Mouse (Mus musculus): ENCODE data around the gene Gnaq. TPM values are rescaled to one million over a fixed set of nuclear protein-coding genes. Genes with fewer than 3 reads are reported as not detected.

Gene Gnaq
- total RNA-seq, 1 experiment, result 17.8 TPM

DNA sequence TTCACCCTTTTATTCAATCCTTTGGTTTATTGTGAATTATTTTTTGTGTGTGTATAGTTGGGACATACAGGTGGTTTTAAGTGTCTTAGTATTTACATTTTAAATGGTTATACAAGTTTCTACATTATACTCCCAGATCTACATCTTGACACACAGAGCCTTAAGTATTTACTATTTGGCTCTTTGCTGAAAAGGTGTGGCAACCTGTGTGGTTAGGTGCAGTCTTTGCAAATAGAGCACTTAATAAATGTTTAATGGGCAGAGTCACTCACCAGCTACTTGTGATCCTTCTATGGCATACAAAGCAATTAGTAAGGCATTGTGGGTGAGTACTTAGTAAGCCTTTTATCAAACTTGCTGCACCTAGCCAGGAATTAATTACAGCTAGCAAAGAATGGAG, 278.7 kb downstream of the Gnaq start:
- H3K4me1 ChIP-seq (ENCODE audit: control insufficient read depth in 2 of 2, insufficient read depth in 2 of 2, low read length in 2 of 2, poor library complexity in 1 of 2), result no peaks in the 10 kb centered on the region
- no peak overlapping the region for H3K9ac ChIP-seq (ENCODE audit: insufficient read depth, low read depth, low read length, poor library complexity, severe bottlenecking)
- no peak overlapping the region for H3K4me3 ChIP-seq (ENCODE audit: insufficient read depth in 1 of 2, low read depth in 1 of 2, low read length in 2 of 2, poor library complexity in 1 of 2, severe bottlenecking in 1 of 2)
- in situ Hi-C loops (cut with MboI; ENCODE audit: low sequenced_read_pairs in 2 of 2, unreplicated experiment in 2 of 2), result no loop called here
- H3K36me3 ChIP-seq (ENCODE audit: control insufficient read depth, insufficient read depth, low read length, poor library complexity, severe bottlenecking), result no peaks in the 10 kb centered on the region
- DNase-seq (ENCODE audit: low read depth, low spot score), result no peak
- no peaks in the 10 kb centered on the region for H3K9me3 ChIP-seq (ENCODE audit: control insufficient read depth, insufficient read depth, low read depth, low read length)
- TF ChIP-seq CHD2 (IDR thresholded peaks at IDR 0.05; ENCODE audit: low read depth, low read length) (no peak), HCFC1 (IDR thresholded peaks at IDR 0.05; ENCODE audit: borderline replicate concordance, insufficient read depth, low read length) (no peak), ZC3H11A (IDR thresholded peaks at IDR 0.05; ENCODE audit: borderline replicate concordance, low read depth, low read length) (no peak), MAFK (IDR thresholded peaks at IDR 0.05; ENCODE audit: insufficient read depth, low read depth, low read length) (no peak), ZNF384 (IDR thresholded peaks at IDR 0.05; ENCODE audit: low read depth, low read length) (no peak)
- H3K27ac ChIP-seq (ENCODE audit: insufficient read depth, low read depth, low read length, poor library complexity, severe bottlenecking), result no peak overlapping the region

DNA sequence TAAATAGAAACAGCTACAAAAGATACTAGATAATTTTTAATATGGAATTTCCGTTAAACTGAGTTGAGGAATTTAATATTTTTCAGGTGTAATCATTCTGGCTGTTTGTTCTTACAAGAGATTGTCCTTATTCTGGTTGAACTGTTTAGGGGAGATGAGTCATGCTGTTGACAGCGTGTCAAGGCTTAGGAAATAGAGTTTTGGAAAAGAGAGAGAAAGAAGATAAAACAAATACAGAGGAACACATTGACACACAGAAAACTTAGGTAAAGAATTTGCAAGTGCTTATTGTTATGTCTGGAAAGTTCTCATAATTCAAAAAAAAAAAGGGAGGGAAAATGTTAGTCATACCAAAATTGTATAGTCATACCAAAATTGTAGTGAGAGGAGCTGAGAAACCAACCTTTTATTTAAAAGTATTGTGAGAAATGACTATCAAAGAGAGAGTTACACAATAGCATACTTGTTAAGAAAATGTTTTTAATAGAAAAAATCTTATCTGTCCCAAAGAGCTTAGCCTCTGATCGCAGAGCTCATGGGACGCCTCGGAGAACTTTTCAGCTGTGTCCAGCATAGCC, 285.5 kb downstream of the Gnaq start:
- no peak overlapping the region for H3K4me3 ChIP-seq (ENCODE audit: insufficient read depth in 1 of 2, low read depth in 1 of 2, low read length in 2 of 2, poor library complexity in 1 of 2, severe bottlenecking in 1 of 2)
- no peak for DNase-seq (ENCODE audit: low read depth, low spot score)
- H3K36me3 ChIP-seq (ENCODE audit: control insufficient read depth, insufficient read depth, low read length, poor library complexity, severe bottlenecking), result no peaks in the 10 kb centered on the region
- no peaks in the 10 kb centered on the region for H3K9me3 ChIP-seq (ENCODE audit: control insufficient read depth, insufficient read depth, low read depth, low read length)
- H3K9ac ChIP-seq (ENCODE audit: insufficient read depth, low read depth, low read length, poor library complexity, severe bottlenecking), result no peak overlapping the region
- TF ChIP-seq ZC3H11A (IDR thresholded peaks at IDR 0.05; ENCODE audit: borderline replicate concordance, low read depth, low read length) (no peak), CHD2 (IDR thresholded peaks at IDR 0.05; ENCODE audit: low read depth, low read length) (no peak), HCFC1 (IDR thresholded peaks at IDR 0.05; ENCODE audit: borderline replicate concordance, insufficient read depth, low read length) (no peak), ZNF384 (IDR thresholded peaks at IDR 0.05; ENCODE audit: low read depth, low read length) (no peak), MAFK (IDR thresholded peaks at IDR 0.05; ENCODE audit: insufficient read depth, low read depth, low read length) (no peak)
- in situ Hi-C loops (cut with MboI; ENCODE audit: low sequenced_read_pairs in 2 of 2, unreplicated experiment in 2 of 2), result no loop called here
- no peaks in the 10 kb centered on the region; a peak in 1 of 4 replicates for H3K4me1 ChIP-seq (ENCODE audit: control insufficient read depth in 2 of 2, insufficient read depth in 2 of 2, low read length in 2 of 2, poor library complexity in 1 of 2)
- H3K27ac ChIP-seq (ENCODE audit: insufficient read depth, low read depth, low read length, poor library complexity, severe bottlenecking), result no peak overlapping the region

DNA sequence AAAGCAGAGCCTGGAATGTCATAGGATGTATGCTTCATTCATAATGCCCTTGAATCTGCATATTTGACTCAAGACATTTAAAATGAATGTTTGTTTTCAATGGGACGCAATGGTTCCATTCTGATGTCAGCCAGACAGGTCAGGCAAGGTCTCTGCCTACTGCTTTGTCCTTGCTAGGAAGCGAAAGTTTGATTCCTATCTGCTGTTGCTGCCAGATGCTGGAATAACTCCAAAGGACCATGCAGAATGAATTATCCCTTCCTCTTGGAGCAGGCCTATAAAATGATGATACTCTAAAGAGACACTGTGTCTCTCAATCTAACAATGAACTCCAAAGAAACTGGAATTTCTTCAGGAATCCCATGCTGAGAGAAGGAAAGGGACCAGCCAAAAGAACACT, 293.0 kb downstream of the Gnaq start:
- Histone ChIP-seq H3K9me3 (ENCODE audit: control insufficient read depth, insufficient read depth, low read depth, low read length) (no peaks in the 10 kb centered on the region), H3K9ac (ENCODE audit: insufficient read depth, low read depth, low read length, poor library complexity, severe bottlenecking) (no peak overlapping the region), H3K4me3 (ENCODE audit: insufficient read depth in 1 of 2, low read depth in 1 of 2, low read length in 2 of 2, poor library complexity in 1 of 2, severe bottlenecking in 1 of 2) (no peak overlapping the region), H3K27ac (ENCODE audit: insufficient read depth, low read depth, low read length, poor library complexity, severe bottlenecking) (no peak overlapping the region), H3K36me3 (ENCODE audit: control insufficient read depth, insufficient read depth, low read length, poor library complexity, severe bottlenecking) (no peaks in the 10 kb centered on the region), H3K4me1 (ENCODE audit: control insufficient read depth in 2 of 2, insufficient read depth in 2 of 2, low read length in 2 of 2, poor library complexity in 1 of 2) (no peaks in the 10 kb centered on the region)
- TF ChIP-seq ZNF384 (IDR thresholded peaks at IDR 0.05; ENCODE audit: low read depth, low read length) (no peak), CHD2 (IDR thresholded peaks at IDR 0.05; ENCODE audit: low read depth, low read length) (no peak), ZC3H11A (IDR thresholded peaks at IDR 0.05; ENCODE audit: borderline replicate concordance, low read depth, low read length) (no peak), HCFC1 (IDR thresholded peaks at IDR 0.05; ENCODE audit: borderline replicate concordance, insufficient read depth, low read length) (no peak), MAFK (IDR thresholded peaks at IDR 0.05; ENCODE audit: insufficient read depth, low read depth, low read length) (no peak)
- no peak for DNase-seq (ENCODE audit: low read depth, low spot score)
- in situ Hi-C loops (cut with MboI; ENCODE audit: low sequenced_read_pairs in 2 of 2, unreplicated experiment in 2 of 2), result no loop called here

DNA sequence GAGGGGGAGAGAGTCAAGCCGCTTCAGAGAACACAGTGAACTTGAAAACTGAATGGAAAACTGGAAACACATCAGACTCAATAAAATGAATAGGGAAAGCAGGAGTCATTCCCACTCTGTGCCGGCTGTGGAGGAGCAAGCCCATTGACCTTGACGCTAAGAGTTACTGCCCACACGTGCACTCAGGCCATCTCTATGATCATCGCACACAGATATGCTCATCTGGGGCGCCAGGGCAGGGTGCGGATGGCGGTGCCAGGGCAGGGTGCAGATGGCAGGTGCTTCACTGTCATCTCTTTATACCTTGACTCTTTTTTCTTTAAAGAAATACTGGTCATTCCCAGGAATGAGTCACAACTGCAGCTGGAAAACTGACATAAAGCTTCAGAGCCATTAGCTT, 298.7 kb downstream of the Gnaq start:
- H3K9me3 ChIP-seq (ENCODE audit: control insufficient read depth, insufficient read depth, low read depth, low read length), result no peaks in the 10 kb centered on the region
- no peak overlapping the region for H3K4me3 ChIP-seq (ENCODE audit: insufficient read depth in 1 of 2, low read depth in 1 of 2, low read length in 2 of 2, poor library complexity in 1 of 2, severe bottlenecking in 1 of 2)
- in situ Hi-C loops (cut with MboI; ENCODE audit: low sequenced_read_pairs in 2 of 2, unreplicated experiment in 2 of 2), result no loop called here
- H3K9ac ChIP-seq (ENCODE audit: insufficient read depth, low read depth, low read length, poor library complexity, severe bottlenecking), result no peak overlapping the region
- no peaks in the 10 kb centered on the region for H3K36me3 ChIP-seq (ENCODE audit: control insufficient read depth, insufficient read depth, low read length, poor library complexity, severe bottlenecking)
- no peak for DNase-seq (ENCODE audit: low read depth, low spot score)
- peaks cover 0 to 3% of the 10 kb centered on the region in 2 experiments; a peak in 1 of 4 replicates for H3K4me1 ChIP-seq (ENCODE audit: control insufficient read depth in 2 of 2, insufficient read depth in 2 of 2, low read length in 2 of 2, poor library complexity in 1 of 2)
- TF ChIP-seq MAFK (IDR thresholded peaks at IDR 0.05; ENCODE audit: insufficient read depth, low read depth, low read length), result no peak
- no peak for TF ChIP-seq ZNF384 (IDR thresholded peaks at IDR 0.05; ENCODE audit: low read depth, low read length)
- no peak for TF ChIP-seq HCFC1 (IDR thresholded peaks at IDR 0.05; ENCODE audit: borderline replicate concordance, insufficient read depth, low read length)
- no peak for TF ChIP-seq ZC3H11A (IDR thresholded peaks at IDR 0.05; ENCODE audit: borderline replicate concordance, low read depth, low read length)
- TF ChIP-seq CHD2 (IDR thresholded peaks at IDR 0.05; ENCODE audit: low read depth, low read length), result no peak
- no peak overlapping the region for H3K27ac ChIP-seq (ENCODE audit: insufficient read depth, low read depth, low read length, poor library complexity, severe bottlenecking)

Measured in ES-E14 (cell line).